Mouse (Mus musculus): ENCODE results near the gene Btg1-ps2. TPM values are rescaled to one million over a fixed set of nuclear protein-coding genes. Genes with fewer than 3 reads are reported as not detected.

The Btg1-ps2 gene
- polyA plus RNA-seq, 1 experiment from 2014 or later = not detected

Other genes with a start within 250 kb of the Btg1-ps2 start
- gene Rhox5, start 238.3 kb downstream of the Btg1-ps2 start, polyA plus RNA-seq (2015; fragmentation: Nextera tagmentation; extraction: Ambion mirVana) = 9.7 and 10.0 TPM in 2 replicates
- not detected in 2 replicates for gene Rhox6, start 216.2 kb downstream of the Btg1-ps2 start, polyA plus RNA-seq (2015; fragmentation: Nextera tagmentation; extraction: Ambion mirVana)
- not detected in 2 replicates for gene Rhox7a, start 211.4 kb downstream of the Btg1-ps2 start, polyA plus RNA-seq (2015; fragmentation: Nextera tagmentation; extraction: Ambion mirVana)
- gene Rhox8, start 164.2 kb downstream of the Btg1-ps2 start, polyA plus RNA-seq (2015; fragmentation: Nextera tagmentation; extraction: Ambion mirVana) = not detected in 2 replicates
- not detected in 2 replicates for gene Rhox7b, start 145.9 kb downstream of the Btg1-ps2 start, polyA plus RNA-seq (2015; fragmentation: Nextera tagmentation; extraction: Ambion mirVana)
- not detected in 2 replicates for gene Rhox9, start 141.3 kb downstream of the Btg1-ps2 start, polyA plus RNA-seq (2015; fragmentation: Nextera tagmentation; extraction: Ambion mirVana)
- gene Btg1-ps1, start 24.3 kb downstream of the Btg1-ps2 start, polyA plus RNA-seq (2015; fragmentation: Nextera tagmentation; extraction: Ambion mirVana) = not detected in 2 replicates
- not detected in 2 replicates for gene Rhox10, start 23.4 kb upstream of the Btg1-ps2 start, polyA plus RNA-seq (2015; fragmentation: Nextera tagmentation; extraction: Ambion mirVana)
- gene Rhox11, start 42.0 kb upstream of the Btg1-ps2 start, polyA plus RNA-seq (2015; fragmentation: Nextera tagmentation; extraction: Ambion mirVana) = not detected in 2 replicates
- not detected in 2 replicates for gene Rhox12, start 67.8 kb upstream of the Btg1-ps2 start, polyA plus RNA-seq (2015; fragmentation: Nextera tagmentation; extraction: Ambion mirVana)
- gene Rhox13, start 78.1 kb upstream of the Btg1-ps2 start, polyA plus RNA-seq (2015; fragmentation: Nextera tagmentation; extraction: Ambion mirVana) = not detected in 2 replicates
- gene Zbtb33, start 146.7 kb upstream of the Btg1-ps2 start, polyA plus RNA-seq (2015; fragmentation: Nextera tagmentation; extraction: Ambion mirVana) = 2.1 and 2.4 TPM in 2 replicates
- gene Tmem255a, start 209.3 kb upstream of the Btg1-ps2 start, polyA plus RNA-seq (2015; fragmentation: Nextera tagmentation; extraction: Ambion mirVana) = 29.5 and 30.2 TPM in 2 replicates